In the genomic region with DNA sequence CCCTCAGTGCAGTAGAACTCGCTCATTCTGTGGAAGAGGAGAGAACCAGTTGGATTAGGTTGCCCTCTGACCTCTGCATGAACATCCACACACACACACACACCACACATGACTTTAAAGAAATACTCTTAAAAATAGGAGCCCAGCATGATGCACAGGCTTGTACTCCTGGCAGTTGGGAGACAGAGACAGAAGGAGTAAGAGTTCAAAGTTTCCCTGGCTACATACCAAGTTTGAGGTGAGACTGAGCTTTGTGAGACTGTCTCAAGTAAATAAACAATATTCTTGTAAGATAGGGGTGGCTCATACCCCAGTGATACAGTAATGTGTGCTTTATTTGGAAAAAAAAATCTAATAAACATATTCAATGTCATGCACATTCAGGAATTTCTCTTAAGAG, we compare ENCODE assay signal across 9 mouse cellular contexts. TPM values are rescaled to one million over a fixed set of nuclear protein-coding genes. Genes with fewer than 3 reads are reported as not detected.
DNase-seq lines count a peak whose midpoint lies in the region; ATAC-seq and TF ChIP-seq lines count a peak whose summit lies in the region.
"Had no signal": no experiment of that assay in that cellular context is flagged by ENCODE, and none has a peak within 500 bp of the region (broad histone marks: within the 10 kb centered on the region; RNA-seq: fewer than 3 reads in every experiment).

No protein-coding gene starts in this region.

- WGBS in lung, postnatal 0 days = 81% methylated on average over 1 of the region's 1 CpGs
- 56% methylated on average over 1 of the region's 1 CpGs for WGBS in lung, adult 2 months
- WGBS in limb, embryonic 13.5 days = 92% methylated on average over 1 of the region's 1 CpGs
- 79% methylated on average over 1 of the region's 1 CpGs for WGBS in stomach, embryonic 16.5 days

- intact Hi-C loops in gastrocnemius, adult 2 months (cut with DNase I) = no loop called here

- H3K4me2 ChIP-seq in lung, postnatal 0 days (replicated peaks; ENCODE audit: low read depth, low read length) = peak overlapping the region; percentile 58; the same call in 1 of the 2 replicates
- H3K4me2 ChIP-seq in limb, embryonic 13.5 days (replicated peaks) = peak overlapping the region; percentile 66
- peak overlapping the region; percentile 65 for H3K4me2 ChIP-seq in stomach, embryonic 16.5 days (ENCODE audit: low read depth, low read length)

- H3K36me3 ChIP-seq in lung, postnatal 0 days (ENCODE audit: insufficient read depth, low read length) = no peaks in the 10 kb centered on the region
- 0 out of 2 replicates have a peak, but pooled peaks cover 9% of the 10 kb centered on the region for H3K36me3 ChIP-seq in limb, embryonic 13.5 days
- no peaks in the 10 kb centered on the region for H3K36me3 ChIP-seq in stomach, embryonic 16.5 days (ENCODE audit: control insufficient read depth, insufficient read depth, low read length)

- peak overlapping the region; percentile 79 for H3K4me3 ChIP-seq in gastrocnemius, adult 2 months
- no peak overlapping the region for H3K4me3 ChIP-seq in lung, postnatal 0 days (ENCODE audit: low read depth, low read length)
- H3K4me3 ChIP-seq in lung, adult 2 months (replicated peaks; ENCODE audit: extremely low read depth, low read depth, low read length) = no peak overlapping the region
- H3K4me3 ChIP-seq in limb, embryonic 13.5 days = peak overlapping the region; percentile 78
- H3K4me3 ChIP-seq in stomach, embryonic 16.5 days (replicated peaks; ENCODE audit: low read length) = peak overlapping the region; percentile 89; the same call in 1 of the 2 replicates

- no peak for TF ChIP-seq EP300 in lung, postnatal 0 days (IDR thresholded peaks at IDR 0.05)

- H3K27ac ChIP-seq in gastrocnemius, adult 2 months = no peak overlapping the region
- no peak overlapping the region for H3K27ac ChIP-seq in lung, postnatal 0 days (ENCODE audit: low read length)
- H3K27ac ChIP-seq in limb, embryonic 13.5 days = no peak overlapping the region
- H3K27ac ChIP-seq in stomach, embryonic 16.5 days (ENCODE audit: low read length) = no peak overlapping the region

- no peak for DNase-seq in gastrocnemius, adult 2 months
- DNase-seq in gastrocnemius, adult 8-10 months (ENCODE audit: low spot score in 2 of 2) = no peak
- DNase-seq in lung, postnatal 0 days (ENCODE audit: low spot score) = no peak
- DNase-seq in lung, adult 2 months = no peak
- DNase-seq in ovary, postnatal 10 days (ENCODE audit: low spot score) = no peak
- no peak for DNase-seq in right cerebral cortex, postnatal 36 days (ENCODE audit: low spot score in 2 of 2)
- DNase-seq: spleen, adult 18-20 months had no signal

- H3K27me3 ChIP-seq in lung, postnatal 0 days (replicated peaks; ENCODE audit: insufficient read depth, low read length) = no peaks in the 10 kb centered on the region
- no peaks in the 10 kb centered on the region for H3K27me3 ChIP-seq in limb, embryonic 13.5 days
- no peaks in the 10 kb centered on the region for H3K27me3 ChIP-seq in stomach, embryonic 16.5 days (ENCODE audit: control insufficient read depth, insufficient read depth, low read length)

- no peak for ATAC-seq in lung, postnatal 0 days
- ATAC-seq in limb, embryonic 13.5 days (ENCODE audit: low FRiP score, low read depth) = no peak
- no peak for ATAC-seq in stomach, embryonic 16.5 days (ENCODE audit: insufficient read depth, low FRiP score)

- no peak for TF ChIP-seq POLR2A in lung, adult 2 months (IDR thresholded peaks at IDR 0.05; ENCODE audit: borderline replicate concordance, extremely low read depth, low read depth, low read length)

- 0 out of 2 replicates have a peak overlapping the region, but pooled peaks have one; percentile 13 for H3K9ac ChIP-seq in lung, postnatal 0 days (replicated peaks; ENCODE audit: low read depth)
- H3K9ac ChIP-seq in limb, embryonic 13.5 days = no peak overlapping the region
- H3K9ac ChIP-seq in stomach, embryonic 16.5 days (ENCODE audit: low read length) = no peak overlapping the region

- TF ChIP-seq CTCF in gastrocnemius, adult 2 months (IDR thresholded peaks at IDR 0.05) = no peak
- no peak for TF ChIP-seq CTCF in lung, postnatal 0 days (IDR thresholded peaks at IDR 0.05)
- no peak for TF ChIP-seq CTCF in lung, adult 2 months (IDR thresholded peaks at IDR 0.05; ENCODE audit: insufficient read depth, low read length)

- 0 out of 2 replicates have a peak, but pooled peaks cover 4% of the 10 kb centered on the region for H3K4me1 ChIP-seq in lung, postnatal 0 days (ENCODE audit: insufficient read depth, low read depth, low read length)
- peaks cover 3% of the 10 kb centered on the region for H3K4me1 ChIP-seq in lung, adult 2 months (ENCODE audit: control insufficient read depth, insufficient read depth, low read length)
- H3K4me1 ChIP-seq in limb, embryonic 13.5 days = peaks cover 19% of the 10 kb centered on the region
- peaks cover 8% of the 10 kb centered on the region for H3K4me1 ChIP-seq in stomach, embryonic 16.5 days (ENCODE audit: control insufficient read depth, insufficient read depth, low read length)

- no peaks in the 10 kb centered on the region for H3K9me3 ChIP-seq in lung, postnatal 0 days (ENCODE audit: low read length)
- H3K9me3 ChIP-seq in limb, embryonic 13.5 days = no peaks in the 10 kb centered on the region
- no peaks in the 10 kb centered on the region for H3K9me3 ChIP-seq in stomach, embryonic 16.5 days (replicated peaks; ENCODE audit: control insufficient read depth, low read length)

RNA-seq across cellular contexts. Expression of a gene that starts 1.3 kb away (rescaled TPM):
- 100 to 1,000 TPM; 137 to 239 TPM for total RNA-seq in gastrocnemius, adult 2 months (2021)
- 100 to 1,000 TPM; 138 to 174 (median 156) TPM for total RNA-seq in gastrocnemius, adult 8-10 months (2022)
- 162 and 163 TPM in 2 replicates for polyA plus RNA-seq in lung, postnatal 0 days (2015; fragmentation: Nextera tagmentation; extraction: Ambion mirVana)
- 23.1 and 53.7 TPM in 2 replicates for polyA plus RNA-seq in lung, adult 2 months (2012; rRNA removed)
- 163 and 167 TPM in 2 replicates for polyA plus RNA-seq in limb, embryonic 13.5 days (2015; fragmentation: Nextera tagmentation; extraction: Ambion mirVana)
- polyA plus RNA-seq in stomach, embryonic 16.5 days (2015; fragmentation: Nextera tagmentation; extraction: Ambion mirVana) = 158 and 187 TPM in 2 replicates

RNA-seq across cellular contexts. Expression of a gene that starts 1.4 kb away (rescaled TPM):
- total RNA-seq in gastrocnemius, adult 2 months (2021) = 10 to 100 TPM in 1 of 2 experiments, 1 to 10 TPM in 1; 7.8 to 14.2 TPM
- 10 to 100 TPM in 2 of 4 experiments, 1 to 10 TPM in 2; 6.9 to 11.5 (median 8.8) TPM for total RNA-seq in gastrocnemius, adult 8-10 months (2022)
- polyA plus RNA-seq in lung, postnatal 0 days (2015; fragmentation: Nextera tagmentation; extraction: Ambion mirVana) = 6.6 and 7.8 TPM in 2 replicates
- polyA plus RNA-seq in lung, adult 2 months (2012; rRNA removed) = 1.7 and 2.8 TPM in 2 replicates
- polyA plus RNA-seq in limb, embryonic 13.5 days (2015; fragmentation: Nextera tagmentation; extraction: Ambion mirVana) = 7.5 and 8.2 TPM in 2 replicates
- 9.5 TPM in 2 replicates for polyA plus RNA-seq in stomach, embryonic 16.5 days (2015; fragmentation: Nextera tagmentation; extraction: Ambion mirVana)

Comparison
In these comparisons a context has a peak if more than half of its experiments do, and no peak if none do; other contexts are left out.
1. H3K4me3 ChIP-seq: peak in gastrocnemius, adult 2 months (single experiment), limb, embryonic 13.5 days (single experiment) and stomach, embryonic 16.5 days (single experiment); none in lung, postnatal 0 days (single experiment) and lung, adult 2 months (single experiment).
2. Peak in every context shown above with its lines, with median percentiles within 50 percentile points of each other: H3K4me2 ChIP-seq.